Mouse (Mus musculus) urinary bladder, postnatal 4 days (tissue): ENCODE measurements around the gene Atm.

Experiments
- DNase-seq, 2 experiments: peaks; one replicate each; pipeline ENCODE4 v3.0.0; 2021 to 2022; ENCODE audit warnings: low spot score in 2 of 2

Gene Atm

DNA sequence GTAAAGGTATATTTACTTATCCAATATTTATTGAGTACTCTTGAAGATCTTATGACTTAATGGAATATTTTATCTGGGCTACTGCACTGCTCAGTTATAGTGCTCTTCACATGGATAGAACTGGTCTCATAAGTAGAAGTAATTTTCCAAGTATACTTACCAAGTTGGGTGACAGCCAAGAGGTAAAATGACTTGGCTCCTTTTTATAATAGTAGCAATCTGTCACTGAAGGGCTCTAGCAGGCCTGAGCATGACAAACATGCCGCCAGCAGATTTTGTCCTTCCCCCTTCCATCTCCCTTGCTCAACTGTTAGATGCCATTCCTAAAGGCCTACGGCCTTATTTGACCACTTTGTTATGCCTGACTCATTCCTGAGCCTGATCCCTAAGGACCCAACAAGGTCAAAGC, 127.6 kb downstream of the Atm start:
- no peak for DNase-seq

- DNase-seq = peak in 1 of 2 experiments; percentile 33
Measured at GRCm38 (mm10) chr9:53408548-53408947, 128.0 kb downstream of the Atm start.

GRCm38 (mm10) chr9:53404753-53405722, 131.5 kb downstream of the Atm start:
- peak; percentile 37 to 66 for DNase-seq

GRCm38 (mm10) chr9:53404050-53404752, 132.3 kb downstream of the Atm start:
- DNase-seq = no peak

GRCm38 (mm10) chr9:53402991-53403390, 133.5 kb downstream of the Atm start:
- no peak for DNase-seq

- peak in 1 of 2 experiments; percentile 69 for DNase-seq
Measured at GRCm38 (mm10) chr9:53402291-53402711, 134.2 kb downstream of the Atm start, which contains the start of gene 4930550C14Rik. Gene 4930550C14Rik (plus strand): TSS chr9:53402325.

- DNase-seq = no peak
Measured at GRCm38 (mm10) chr9:53401146-53401545, 135.4 kb downstream of the Atm start.

DNA sequence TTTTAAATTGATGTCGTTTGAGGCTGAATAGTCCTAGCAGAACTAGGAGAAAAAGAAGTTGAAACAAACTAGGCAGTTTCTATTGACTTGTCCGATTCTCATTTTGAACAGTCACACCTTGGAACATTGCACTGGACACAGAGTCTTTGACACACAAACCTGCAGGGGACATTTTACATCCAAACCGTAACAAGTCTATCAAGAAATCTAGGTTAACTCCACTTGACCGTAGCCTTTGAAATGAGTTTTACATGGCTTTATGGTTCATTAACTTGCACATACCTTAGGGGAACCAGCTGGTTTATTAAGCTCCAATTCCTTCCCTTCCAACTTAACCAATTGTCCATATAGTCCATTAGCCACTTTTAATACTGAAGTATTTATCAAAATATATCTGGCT, 135.8 kb downstream of the Atm start:
- DNase-seq = no peak

GRCm38 (mm10) chr9:53399537-53399936, 137.0 kb downstream of the Atm start:
- no peak for DNase-seq

DNA sequence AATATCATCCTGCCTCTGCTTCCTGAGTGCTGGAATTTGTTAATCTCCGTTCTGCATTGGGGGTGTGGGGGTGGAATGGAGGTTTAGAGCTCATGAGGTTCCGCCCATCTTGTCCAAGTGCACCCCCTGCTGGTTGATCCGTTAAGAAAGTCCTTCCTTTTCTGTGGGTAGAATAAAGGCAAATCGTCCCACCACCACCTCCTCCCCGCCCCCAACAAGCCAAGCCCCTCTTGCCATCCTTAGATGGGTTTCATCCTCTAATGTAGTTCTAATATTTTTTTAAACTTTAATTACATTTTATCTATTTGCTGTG, 138.2 kb downstream of the Atm start:
- DNase-seq = no peak

DNA sequence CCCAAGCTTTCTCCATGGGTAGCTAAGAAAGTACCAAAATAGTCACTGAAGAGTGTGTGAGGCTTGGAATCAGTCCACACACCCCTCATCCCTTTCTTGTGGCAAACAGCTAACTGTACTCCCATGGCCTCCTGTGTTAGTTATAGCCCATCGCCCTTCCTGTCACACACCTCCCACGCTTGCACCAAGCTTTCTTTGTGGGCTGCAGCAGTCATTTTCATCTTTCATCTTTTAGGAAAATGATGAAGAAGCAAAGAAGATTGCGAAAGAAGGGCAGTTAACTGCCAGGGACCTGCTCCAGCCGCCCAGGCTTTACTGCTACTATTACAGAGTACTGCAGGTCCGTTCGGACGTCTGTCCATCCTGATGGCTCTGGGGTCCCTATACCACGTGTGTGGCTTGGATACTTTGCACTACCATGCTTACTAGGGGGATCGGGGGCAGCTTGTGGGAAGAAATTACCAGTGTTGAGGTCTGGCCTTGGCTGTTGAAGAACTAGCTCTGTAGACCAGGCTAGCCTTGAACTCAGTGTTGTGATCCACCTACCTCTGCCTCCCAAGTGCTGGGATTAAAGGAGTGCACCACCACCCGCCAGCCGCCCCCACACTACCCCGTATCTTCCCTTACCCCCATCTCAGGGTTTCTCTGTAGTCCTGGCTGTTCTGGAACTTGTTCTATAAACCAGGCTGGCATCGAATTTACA, 138.7 kb downstream of the Atm start:
- no peak for DNase-seq

GRCm38 (mm10) chr9:53390136-53390535, 146.4 kb downstream of the Atm start:
- no peak for DNase-seq
